Mouse (Mus musculus) E14TG2a.4 (cell line): ENCODE measurements around the gene Gpatch2l.

ENCODE experiments used
- CTCF ChIP-seq: conservative IDR thresholded peaks from 2 replicates; pipeline ENCODE4 v1.5.1; 2014; ENCODE audit warnings: low read length
- NANOG ChIP-seq: IDR thresholded peaks from 2 replicates; pipeline ENCODE4 v1.6.1; 2014; ENCODE audit warnings: borderline replicate concordance, low read length, mixed read lengths
- POU5F1 ChIP-seq: IDR thresholded peaks from 2 replicates; pipeline ENCODE4 v1.6.1; 2014; ENCODE audit warnings: low read length, borderline replicate concordance

GRCm38 (mm10) chr12:86285704-86286103 lies 44.0 kb downstream of the Gpatch2l start:
- TF ChIP-seq CTCF (no peak), POU5F1 (no peak), NANOG (no peak)
